ENCODE assay signal across 12 mouse cellular contexts in the genomic region with DNA sequence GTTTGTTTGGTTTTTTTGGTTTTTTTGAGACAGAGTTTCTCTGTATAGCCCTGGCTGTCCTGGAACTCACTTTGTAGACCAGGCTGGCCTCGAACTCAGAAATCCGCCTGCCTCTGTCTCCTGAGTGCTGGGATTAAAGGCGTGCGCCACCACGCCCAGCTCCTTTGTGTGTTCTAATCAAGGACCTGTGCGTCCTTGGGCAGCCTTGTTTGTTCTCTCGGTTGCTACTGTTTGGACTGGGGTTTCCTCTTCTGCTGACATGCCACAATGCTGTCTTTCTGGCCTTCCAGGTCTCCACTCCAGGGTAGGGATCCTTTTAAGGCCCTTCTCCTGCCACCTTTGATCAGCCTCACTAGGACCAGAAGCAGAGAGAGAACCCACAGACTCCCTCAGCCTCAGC. TPM values are rescaled to one million over a fixed set of nuclear protein-coding genes. Genes with fewer than 3 reads are reported as not detected.
DNase-seq lines count a peak whose midpoint lies in the region; ATAC-seq lines count a peak whose summit lies in the region.
"Not testable (repeated sequence)": the region's sequence is repeated elsewhere in the genome, so short reads cannot be mapped to it uniquely, and the experiment has no call there.
"Had no signal": no experiment of that assay in that cellular context is flagged by ENCODE, and none has a peak within 500 bp of the region (broad histone marks: within the 10 kb centered on the region; RNA-seq: fewer than 3 reads in every experiment).

No protein-coding gene starts in this region.

- not testable (repeated sequence) for H3K9me3 ChIP-seq in heart, embryonic 13.5 days; kidney, embryonic 16.5 days (ENCODE audit: low read length); lung, embryonic 16.5 days (ENCODE audit: control insufficient read depth, low read length); midbrain, embryonic 10.5 days (replicated peaks); stomach, embryonic 16.5 days (replicated peaks; ENCODE audit: control insufficient read depth, low read length)

- H3K4me1 ChIP-seq in heart, embryonic 13.5 days = peaks cover 84% of the 10 kb centered on the region
- H3K4me1 ChIP-seq in kidney, embryonic 16.5 days (ENCODE audit: insufficient read depth, low read length) = peaks cover 47% of the 10 kb centered on the region
- peaks cover 69% of the 10 kb centered on the region for H3K4me1 ChIP-seq in lung, embryonic 16.5 days (replicated peaks; ENCODE audit: control insufficient read depth, insufficient read depth, low read length)
- peaks cover 63% of the 10 kb centered on the region for H3K4me1 ChIP-seq in midbrain, embryonic 10.5 days
- peaks cover 60% of the 10 kb centered on the region for H3K4me1 ChIP-seq in stomach, embryonic 16.5 days (ENCODE audit: control insufficient read depth, insufficient read depth, low read length)

- not testable (repeated sequence) for H3K27me3 ChIP-seq in heart, embryonic 13.5 days (replicated peaks); kidney, embryonic 16.5 days (ENCODE audit: insufficient read depth, low read length); lung, embryonic 16.5 days (ENCODE audit: control insufficient read depth, insufficient read depth, low read depth, low read length); stomach, embryonic 16.5 days (ENCODE audit: control insufficient read depth, insufficient read depth, low read length)
- peaks cover 66% of the 10 kb centered on the region for H3K27me3 ChIP-seq in midbrain, embryonic 10.5 days (ENCODE audit: low read depth, poor library complexity, severe bottlenecking)

- not testable (repeated sequence) for H3K9ac ChIP-seq in heart, embryonic 13.5 days; kidney, embryonic 16.5 days (replicated peaks; ENCODE audit: low read length); stomach, embryonic 16.5 days (ENCODE audit: low read length)
- 0 out of 2 replicates have a peak overlapping the region, but pooled peaks have one; percentile 20 for H3K9ac ChIP-seq in lung, embryonic 16.5 days (ENCODE audit: low read length)

- not testable (repeated sequence) for H3K4me3 ChIP-seq in heart, embryonic 13.5 days; kidney, embryonic 16.5 days (ENCODE audit: low read length); lung, embryonic 16.5 days (ENCODE audit: low read length); midbrain, embryonic 10.5 days; stomach, embryonic 16.5 days (replicated peaks; ENCODE audit: low read length)

- H3K36me3 ChIP-seq in heart, embryonic 13.5 days = peaks cover 41% of the 10 kb centered on the region
- not testable (repeated sequence) for H3K36me3 ChIP-seq in kidney, embryonic 16.5 days (ENCODE audit: insufficient read depth, low read length); midbrain, embryonic 10.5 days
- H3K36me3 ChIP-seq in lung, embryonic 16.5 days (ENCODE audit: control insufficient read depth, insufficient read depth, low read length) = peaks cover 30% of the 10 kb centered on the region
- H3K36me3 ChIP-seq in stomach, embryonic 16.5 days (ENCODE audit: control insufficient read depth, insufficient read depth, low read length) = peaks cover 12% of the 10 kb centered on the region; the same call in 1 of the 2 replicates

- peak; percentile 88 for DNase-seq in heart, adult 11 months
- not testable (repeated sequence) for DNase-seq in midbrain, embryonic 10.5 days (ENCODE audit: low spot score)

- H3K4me2 ChIP-seq in heart, embryonic 13.5 days; kidney, embryonic 16.5 days (replicated peaks; ENCODE audit: low read depth, low read length); lung, embryonic 16.5 days (ENCODE audit: low read depth, low read length); stomach, embryonic 16.5 days (ENCODE audit: low read depth, low read length): not testable (repeated sequence)

- H3K27ac ChIP-seq in heart, embryonic 13.5 days (replicated peaks) = 0 out of 2 replicates have a peak overlapping the region, but pooled peaks have one; percentile 5
- H3K27ac ChIP-seq in kidney, embryonic 16.5 days (ENCODE audit: low read length) = peak overlapping the region; percentile 96; the same call in 1 of the 2 replicates
- H3K27ac ChIP-seq in lung, embryonic 16.5 days (ENCODE audit: low read length) = peak overlapping the region; percentile 45; the same call in 1 of the 2 replicates
- 0 out of 2 replicates have a peak overlapping the region, but pooled peaks have one; percentile 38 for H3K27ac ChIP-seq in midbrain, embryonic 10.5 days (replicated peaks)
- peak overlapping the region; percentile 96 for H3K27ac ChIP-seq in stomach, embryonic 16.5 days (ENCODE audit: low read length)

- not testable (repeated sequence) for ATAC-seq in heart, embryonic 13.5 days (ENCODE audit: extremely low read depth, insufficient number of reproducible peaks, low FRiP score, low TSS enrichment); kidney, embryonic 16.5 days (ENCODE audit: low FRiP score, low TSS enrichment); lung, embryonic 16.5 days (ENCODE audit: low read depth); stomach, embryonic 16.5 days (ENCODE audit: insufficient read depth, low FRiP score)

- WGBS in heart, embryonic 13.5 days = 78% methylated on average over 7 of the region's 7 CpGs
- 86% methylated on average over 7 of the region's 7 CpGs for WGBS in kidney, embryonic 16.5 days
- WGBS in lung, embryonic 16.5 days = 62% methylated on average over 7 of the region's 7 CpGs
- 78% methylated on average over 7 of the region's 7 CpGs for WGBS in midbrain, embryonic 10.5 days
- WGBS in stomach, embryonic 16.5 days = 69% methylated on average over 7 of the region's 7 CpGs

RNA-seq across cellular contexts. Expression of a gene that starts 4.4 kb away (rescaled TPM):
- polyA plus RNA-seq in heart, embryonic 13.5 days (2015; fragmentation: Nextera tagmentation; extraction: Ambion mirVana) = 34.2 and 36.1 TPM in 2 replicates
- polyA plus RNA-seq in kidney, embryonic 16.5 days (2015; fragmentation: Nextera tagmentation; extraction: Ambion mirVana) = 58.5 and 59.7 TPM in 2 replicates
- 113 TPM in 2 replicates for polyA plus RNA-seq in lung, embryonic 16.5 days (2015; fragmentation: Nextera tagmentation; extraction: Ambion mirVana)
- polyA plus RNA-seq in midbrain, embryonic 10.5 days (2016; fragmentation: Nextera tagmentation; extraction: Ambion mirVana) = 12.9 and 14.3 TPM in 2 replicates
- polyA plus RNA-seq in stomach, embryonic 16.5 days (2015; fragmentation: Nextera tagmentation; extraction: Ambion mirVana) = 47.9 and 52.2 TPM in 2 replicates

RNA-seq across cellular contexts. Expression of a gene that starts 8.5 kb away (rescaled TPM):
- 0.82 TPM in 1 of 2 replicates, not detected in the other for polyA plus RNA-seq in heart, embryonic 13.5 days (2015; fragmentation: Nextera tagmentation; extraction: Ambion mirVana)
- polyA plus RNA-seq in kidney, embryonic 16.5 days (2015; fragmentation: Nextera tagmentation; extraction: Ambion mirVana) = 0.54 and 0.77 TPM in 2 replicates
- polyA plus RNA-seq in lung, embryonic 16.5 days (2015; fragmentation: Nextera tagmentation; extraction: Ambion mirVana) = 1.0 and 1.2 TPM in 2 replicates
- polyA plus RNA-seq in midbrain, embryonic 10.5 days (2016; fragmentation: Nextera tagmentation; extraction: Ambion mirVana) = not detected in 2 replicates
- polyA plus RNA-seq in stomach, embryonic 16.5 days (2015; fragmentation: Nextera tagmentation; extraction: Ambion mirVana) = 86.6 and 122 TPM in 2 replicates
- polyA plus RNA-seq: embryonic facial prominence, embryonic 11.5 days; erythroblast, embryonic 14.5 days; forebrain, embryonic 10.5 days; forebrain, embryonic 14.5 days; heart, embryonic 14.5 days; hindbrain, embryonic 14.5 days had no signal

RNA-seq across cellular contexts. Expression of a gene that starts 30.2 kb away (rescaled TPM):
- 44.3 and 46.2 TPM in 2 replicates for polyA plus RNA-seq in heart, embryonic 13.5 days (2015; fragmentation: Nextera tagmentation; extraction: Ambion mirVana)
- polyA plus RNA-seq in kidney, embryonic 16.5 days (2015; fragmentation: Nextera tagmentation; extraction: Ambion mirVana) = 54.7 and 61.9 TPM in 2 replicates
- 58.3 and 63.1 TPM in 2 replicates for polyA plus RNA-seq in lung, embryonic 16.5 days (2015; fragmentation: Nextera tagmentation; extraction: Ambion mirVana)
- polyA plus RNA-seq in midbrain, embryonic 10.5 days (2016; fragmentation: Nextera tagmentation; extraction: Ambion mirVana) = 47.1 and 52.8 TPM in 2 replicates
- 48.4 and 51.4 TPM in 2 replicates for polyA plus RNA-seq in stomach, embryonic 16.5 days (2015; fragmentation: Nextera tagmentation; extraction: Ambion mirVana)

RNA-seq across cellular contexts. Expression of a gene that starts 44.0 kb away (rescaled TPM):
- polyA plus RNA-seq in heart, embryonic 13.5 days (2015; fragmentation: Nextera tagmentation; extraction: Ambion mirVana) = 5.1 and 5.3 TPM in 2 replicates
- 9.9 and 10.6 TPM in 2 replicates for polyA plus RNA-seq in kidney, embryonic 16.5 days (2015; fragmentation: Nextera tagmentation; extraction: Ambion mirVana)
- polyA plus RNA-seq in lung, embryonic 16.5 days (2015; fragmentation: Nextera tagmentation; extraction: Ambion mirVana) = 6.1 and 6.2 TPM in 2 replicates
- polyA plus RNA-seq in midbrain, embryonic 10.5 days (2016; fragmentation: Nextera tagmentation; extraction: Ambion mirVana) = 2.6 TPM in 2 replicates
- polyA plus RNA-seq in stomach, embryonic 16.5 days (2015; fragmentation: Nextera tagmentation; extraction: Ambion mirVana) = 4.0 and 4.4 TPM in 2 replicates

RNA-seq across cellular contexts. Expression of a gene that starts 52.7 kb away (rescaled TPM):
- 0.20 and 0.31 TPM in 2 replicates for polyA plus RNA-seq in heart, embryonic 13.5 days (2015; fragmentation: Nextera tagmentation; extraction: Ambion mirVana)
- 0.37 and 0.70 TPM in 2 replicates for polyA plus RNA-seq in kidney, embryonic 16.5 days (2015; fragmentation: Nextera tagmentation; extraction: Ambion mirVana)
- polyA plus RNA-seq in lung, embryonic 16.5 days (2015; fragmentation: Nextera tagmentation; extraction: Ambion mirVana) = 0.16 and 0.59 TPM in 2 replicates
- polyA plus RNA-seq in midbrain, embryonic 10.5 days (2016; fragmentation: Nextera tagmentation; extraction: Ambion mirVana) = 0.12 TPM in 1 of 2 replicates, not detected in the other
- 0.32 and 0.46 TPM in 2 replicates for polyA plus RNA-seq in stomach, embryonic 16.5 days (2015; fragmentation: Nextera tagmentation; extraction: Ambion mirVana)
- polyA plus RNA-seq: forebrain, embryonic 14.5 days; heart, embryonic 14.5 days had no signal

Comparison
In these comparisons a context has a peak if more than half of its experiments do, and no peak if none do; other contexts are left out.
1. H3K27ac ChIP-seq: peak in every context shown above with its lines; median percentile 96 in kidney, embryonic 16.5 days; 96 in stomach, embryonic 16.5 days; 45 in lung, embryonic 16.5 days; 38 in midbrain, embryonic 10.5 days; 5 in heart, embryonic 13.5 days.
2. RNA of a gene that starts 8.5 kb away (polyA plus RNA-seq): 86.6 to 122 TPM in stomach, embryonic 16.5 days; 1.0 to 1.2 TPM in lung, embryonic 16.5 days, 0.54 to 0.77 TPM in kidney, embryonic 16.5 days, 0.82 TPM in heart, embryonic 13.5 days and not detected in midbrain, embryonic 10.5 days; every median in the first group is over 10 times any median in the second.